Comparison of ENCODE assay signal across 16 mouse cellular contexts in the genomic region with DNA sequence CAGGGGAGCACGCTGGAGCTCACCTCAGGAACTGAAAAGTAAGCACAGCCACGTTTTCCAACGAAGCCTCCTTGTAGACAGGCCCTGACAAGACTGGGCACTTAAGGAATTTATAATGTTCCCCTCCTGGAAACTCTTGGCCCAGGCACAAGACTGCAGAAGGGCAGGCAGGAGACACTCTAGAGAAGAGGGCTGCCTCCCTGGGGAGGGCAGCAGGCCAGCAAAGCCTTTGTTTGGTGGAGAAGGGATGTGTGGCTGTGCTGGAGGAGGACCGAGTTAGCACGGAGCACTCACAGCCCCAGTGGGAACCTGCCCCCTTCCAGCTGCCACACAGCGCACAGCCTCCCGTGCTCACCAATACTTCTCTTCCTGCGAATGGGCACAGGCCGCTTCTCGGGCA. TPM values are rescaled to one million over a fixed set of nuclear protein-coding genes. Genes with fewer than 3 reads are reported as not detected.
DNase-seq lines count a peak whose midpoint lies in the region; ATAC-seq and TF ChIP-seq lines count a peak whose summit lies in the region.
"Had no signal": no experiment of that assay in that cellular context is flagged by ENCODE, and none has a peak within 500 bp of the region (broad histone marks: within the 10 kb centered on the region; RNA-seq: fewer than 3 reads in every experiment).

No protein-coding gene starts in this region.

- H3K27me3 ChIP-seq in heart, embryonic 14.5 days (ENCODE audit: control insufficient read depth, insufficient read depth, low read length), result peaks cover 17% of the 10 kb centered on the region; the same call in 1 of the 2 replicates
- peaks cover 20% of the 10 kb centered on the region for H3K27me3 ChIP-seq in lung, embryonic 14.5 days (ENCODE audit: insufficient read depth, low read length)
- H3K27me3 ChIP-seq in limb, embryonic 15.5 days, result peaks cover 28% of the 10 kb centered on the region
- H3K27me3 ChIP-seq in stomach, embryonic 14.5 days (ENCODE audit: control insufficient read depth, insufficient read depth, low read length), result no peaks in the 10 kb centered on the region
- H3K27me3 ChIP-seq: Patski had no signal

- ATAC-seq in heart, embryonic 14.5 days (ENCODE audit: insufficient number of reproducible peaks, insufficient read depth, low FRiP score, low read depth), result no peak
- no peak for ATAC-seq in lung, embryonic 14.5 days (ENCODE audit: insufficient read depth)
- no peak for ATAC-seq in limb, embryonic 15.5 days (ENCODE audit: insufficient number of reproducible peaks, low FRiP score, low TSS enrichment, low read depth)
- no peak for ATAC-seq in stomach, embryonic 14.5 days (ENCODE audit: insufficient number of reproducible peaks, insufficient read depth, low FRiP score, low read depth)
- ATAC-seq in granulocyte monocyte progenitor cell, adult 5-6 weeks (replicated peaks; ENCODE audit: poor library complexity, severe bottlenecking), result no peak
- ATAC-seq: forebrain, embryonic 14.5 days; Patski had no signal

- DNase-seq in heart, adult 11 months, result no peak
- DNase-seq in lung, embryonic 14.5 days, result peak; percentile 20
- DNase-seq in lung, postnatal 14 days, result no peak
- DNase-seq in right cerebral cortex, postnatal 36 days (ENCODE audit: low spot score in 2 of 2), result no peak
- DNase-seq: cerebellum, adult 9-11 months; right cerebral cortex, adult 18-20 months had no signal

- H3K4me1 ChIP-seq in heart, embryonic 14.5 days (ENCODE audit: control insufficient read depth in 2 of 2, insufficient read depth in 2 of 2, low read length in 2 of 2), result peaks cover 33 to 55% of the 10 kb centered on the region in 2 experiments
- peaks cover 19% of the 10 kb centered on the region for H3K4me1 ChIP-seq in lung, embryonic 14.5 days (ENCODE audit: insufficient read depth)
- H3K4me1 ChIP-seq in limb, embryonic 15.5 days, result peaks cover 39% of the 10 kb centered on the region
- peaks cover 11% of the 10 kb centered on the region; the same call in 1 of the 2 replicates for H3K4me1 ChIP-seq in stomach, embryonic 14.5 days (ENCODE audit: control insufficient read depth, insufficient read depth, low read length)

- H3K4me3 ChIP-seq in heart, embryonic 14.5 days (ENCODE audit: control insufficient read depth in 1 of 2, insufficient read depth in 1 of 2, low read depth in 1 of 2, low read length in 2 of 2), result no peak overlapping the region
- no peak overlapping the region for H3K4me3 ChIP-seq in lung, embryonic 14.5 days (ENCODE audit: low read depth, low read length)
- H3K4me3 ChIP-seq in limb, embryonic 15.5 days, result no peak overlapping the region
- no peak overlapping the region for H3K4me3 ChIP-seq in stomach, embryonic 14.5 days (ENCODE audit: low read depth, low read length)
- H3K4me3 ChIP-seq: kidney, embryonic 15.5 days; midbrain, embryonic 12.5 days had no signal

- peak overlapping the region; percentile 46 to 80; a peak in 3 of 4 replicates for H3K27ac ChIP-seq in heart, embryonic 14.5 days (replicated peaks in 1 of 2; ENCODE audit: control insufficient read depth in 1 of 2, insufficient read depth in 1 of 2, low read depth in 2 of 2, low read length in 2 of 2)
- no peak overlapping the region for H3K27ac ChIP-seq in lung, embryonic 14.5 days (ENCODE audit: low read depth)
- H3K27ac ChIP-seq in limb, embryonic 15.5 days, result 0 out of 2 replicates have a peak overlapping the region, but pooled peaks have one; percentile 13
- peak overlapping the region; percentile 36; the same call in 1 of the 2 replicates for H3K27ac ChIP-seq in stomach, embryonic 14.5 days (ENCODE audit: low read length)
- H3K27ac ChIP-seq: hindbrain, embryonic 14.5 days; kidney, embryonic 15.5 days; macrophage; midbrain, embryonic 12.5 days had no signal

- peaks cover 57% of the 10 kb centered on the region for H3K36me3 ChIP-seq in heart, embryonic 14.5 days (ENCODE audit: control insufficient read depth, insufficient read depth, low read length)
- peaks cover 36% of the 10 kb centered on the region for H3K36me3 ChIP-seq in lung, embryonic 14.5 days (ENCODE audit: insufficient read depth)
- peaks cover 39% of the 10 kb centered on the region for H3K36me3 ChIP-seq in limb, embryonic 15.5 days
- peaks cover 33% of the 10 kb centered on the region; the same call in 1 of the 2 replicates for H3K36me3 ChIP-seq in stomach, embryonic 14.5 days (ENCODE audit: control insufficient read depth, insufficient read depth, low read length)
- H3K36me3 ChIP-seq: midbrain, embryonic 12.5 days had no signal

- WGBS in heart, embryonic 14.5 days, result 69% methylated on average over 10 of the region's 10 CpGs
- 70% methylated on average over 10 of the region's 10 CpGs for WGBS in lung, embryonic 14.5 days
- 43% methylated on average over 10 of the region's 10 CpGs for WGBS in limb, embryonic 15.5 days
- WGBS in stomach, embryonic 14.5 days, result 68% methylated on average over 10 of the region's 10 CpGs

- H3K4me2 ChIP-seq in heart, embryonic 14.5 days (ENCODE audit: low read length), result no peak overlapping the region
- H3K4me2 ChIP-seq in lung, embryonic 14.5 days, result no peak overlapping the region
- no peak overlapping the region for H3K4me2 ChIP-seq in limb, embryonic 15.5 days
- no peak overlapping the region for H3K4me2 ChIP-seq in stomach, embryonic 14.5 days (replicated peaks; ENCODE audit: low read depth, low read length)
- H3K4me2 ChIP-seq: hindbrain, embryonic 14.5 days; kidney, embryonic 15.5 days; midbrain, embryonic 12.5 days had no signal

- no peaks in the 10 kb centered on the region for H3K9me3 ChIP-seq in heart, embryonic 14.5 days (ENCODE audit: control insufficient read depth, low read length)
- H3K9me3 ChIP-seq in lung, embryonic 14.5 days (ENCODE audit: low read depth, low read length), result no peaks in the 10 kb centered on the region
- H3K9me3 ChIP-seq in limb, embryonic 15.5 days, result no peaks in the 10 kb centered on the region
- no peaks in the 10 kb centered on the region for H3K9me3 ChIP-seq in stomach, embryonic 14.5 days (ENCODE audit: control insufficient read depth, low read depth, low read length)
- H3K9me3 ChIP-seq: kidney, embryonic 15.5 days; midbrain, embryonic 12.5 days had no signal

- no peak for TF ChIP-seq CTCF in lung, embryonic 14.5 days (IDR thresholded peaks at IDR 0.05; ENCODE audit: low read depth)

- peak overlapping the region; percentile 47; the same call in 1 of the 2 replicates for H3K9ac ChIP-seq in heart, embryonic 14.5 days (ENCODE audit: low read length)
- H3K9ac ChIP-seq in lung, embryonic 14.5 days, result no peak overlapping the region
- no peak overlapping the region for H3K9ac ChIP-seq in limb, embryonic 15.5 days
- H3K9ac ChIP-seq in stomach, embryonic 14.5 days (replicated peaks; ENCODE audit: low read depth, low read length), result no peak overlapping the region
- H3K9ac ChIP-seq: hindbrain, embryonic 14.5 days; kidney, embryonic 15.5 days; midbrain, embryonic 12.5 days had no signal

RNA-seq across cellular contexts. Expression of a gene that starts 9.2 kb away (rescaled TPM):
- 51.5 and 53.3 TPM in 2 replicates for polyA plus RNA-seq in heart, embryonic 14.5 days (2014; fragmentation: Nextera tagmentation; extraction: Ambion mirVana)
- polyA plus RNA-seq in lung, embryonic 14.5 days (2014; fragmentation: Nextera tagmentation; extraction: Ambion mirVana), result 40.9 and 46.0 TPM in 2 replicates
- 65.7 and 69.9 TPM in 2 replicates for polyA plus RNA-seq in limb, embryonic 15.5 days (2015; fragmentation: Nextera tagmentation; extraction: Ambion mirVana)
- 61.2 and 66.6 TPM in 2 replicates for polyA plus RNA-seq in stomach, embryonic 14.5 days (2014; fragmentation: Nextera tagmentation; extraction: Ambion mirVana)
- 0.34 TPM in 1 of 2 replicates, not detected in the other for total RNA-seq in granulocyte monocyte progenitor cell, adult 5-6 weeks (2014; fragmentation: Nextera tagmentation)
- total RNA-seq in granulocyte monocyte progenitor cell, adult 5-6 weeks (2017), result not detected in 2 replicates
